In genomic region chr2:181623401-181623800, GRCm38 (mm10) we compare ENCODE assay signal across 12 mouse cellular contexts. TPM values are rescaled to one million over a fixed set of nuclear protein-coding genes. Genes with fewer than 3 reads are reported as not detected.
A peak's percentile ranks its signal among the peaks of the same experiment; 100 is the strongest.
DNase-seq lines count a peak whose midpoint lies in the region; ATAC-seq lines count a peak whose summit lies in the region.
"Had no signal": no experiment of that assay in that cellular context is flagged by ENCODE, and none has a peak within 500 bp of the region (broad histone marks: within the 10 kb centered on the region; RNA-seq: fewer than 3 reads in every experiment).

No protein-coding gene starts in this region.

- H3K4me3 ChIP-seq in embryonic facial prominence, embryonic 11.5 days (ENCODE audit: low read depth, low read length) = no peak overlapping the region
- no peak overlapping the region for H3K4me3 ChIP-seq in embryonic facial prominence, embryonic 10.5 days
- H3K4me3 ChIP-seq in limb, embryonic 11.5 days (ENCODE audit: low read depth, low read length) = no peak overlapping the region
- no peak overlapping the region for H3K4me3 ChIP-seq in limb, embryonic 10.5 days
- H3K4me3 ChIP-seq: embryonic facial prominence, embryonic 12.5 days; midbrain, embryonic 13.5 days had no signal

- H3K27me3 ChIP-seq in embryonic facial prominence, embryonic 11.5 days (ENCODE audit: control insufficient read depth, insufficient read depth, low read length) = no peaks in the 10 kb centered on the region
- no peaks in the 10 kb centered on the region for H3K27me3 ChIP-seq in embryonic facial prominence, embryonic 10.5 days (replicated peaks; ENCODE audit: low read depth, poor library complexity, severe bottlenecking)
- H3K27me3 ChIP-seq in limb, embryonic 11.5 days (ENCODE audit: control insufficient read depth, insufficient read depth, low read length) = no peaks in the 10 kb centered on the region
- no peaks in the 10 kb centered on the region for H3K27me3 ChIP-seq in limb, embryonic 10.5 days (ENCODE audit: low read depth, poor library complexity, severe bottlenecking)
- H3K27me3 ChIP-seq: embryonic facial prominence, embryonic 12.5 days; midbrain, embryonic 13.5 days had no signal

- no peaks in the 10 kb centered on the region for H3K4me1 ChIP-seq in embryonic facial prominence, embryonic 11.5 days (ENCODE audit: control insufficient read depth, insufficient read depth, low read length)
- H3K4me1 ChIP-seq in embryonic facial prominence, embryonic 10.5 days = no peaks in the 10 kb centered on the region
- no peaks in the 10 kb centered on the region for H3K4me1 ChIP-seq in limb, embryonic 11.5 days (ENCODE audit: control insufficient read depth, insufficient read depth, low read length)
- H3K4me1 ChIP-seq in limb, embryonic 10.5 days = no peaks in the 10 kb centered on the region
- H3K4me1 ChIP-seq: embryonic facial prominence, embryonic 12.5 days; midbrain, embryonic 13.5 days had no signal

- no peaks in the 10 kb centered on the region for H3K9me3 ChIP-seq in embryonic facial prominence, embryonic 11.5 days (replicated peaks; ENCODE audit: control insufficient read depth, low read length)
- no peaks in the 10 kb centered on the region for H3K9me3 ChIP-seq in embryonic facial prominence, embryonic 10.5 days
- no peaks in the 10 kb centered on the region for H3K9me3 ChIP-seq in limb, embryonic 11.5 days (ENCODE audit: control insufficient read depth, low read length)
- H3K9me3 ChIP-seq in limb, embryonic 10.5 days (replicated peaks) = no peaks in the 10 kb centered on the region
- H3K9me3 ChIP-seq: embryonic facial prominence, embryonic 12.5 days; G1E; midbrain, embryonic 13.5 days had no signal

- no peak for ATAC-seq in embryonic facial prominence, embryonic 11.5 days (replicated peaks; ENCODE audit: insufficient number of reproducible peaks, low FRiP score, low TSS enrichment, low read depth)
- ATAC-seq in limb, embryonic 11.5 days (ENCODE audit: insufficient number of reproducible peaks, low FRiP score, low TSS enrichment, low read depth) = no peak
- ATAC-seq: midbrain, embryonic 13.5 days had no signal

- no peak overlapping the region for H3K9ac ChIP-seq in embryonic facial prominence, embryonic 11.5 days (replicated peaks; ENCODE audit: low read length)
- no peak overlapping the region for H3K9ac ChIP-seq in limb, embryonic 11.5 days (ENCODE audit: low read length)
- H3K9ac ChIP-seq: embryonic facial prominence, embryonic 12.5 days; midbrain, embryonic 13.5 days had no signal

- H3K36me3 ChIP-seq in embryonic facial prominence, embryonic 11.5 days (replicated peaks; ENCODE audit: control insufficient read depth, insufficient read depth, low read depth, low read length) = peaks cover 7% of the 10 kb centered on the region; the same call in 1 of the 2 replicates
- peaks cover 84% of the 10 kb centered on the region for H3K36me3 ChIP-seq in embryonic facial prominence, embryonic 10.5 days (replicated peaks)
- H3K36me3 ChIP-seq in limb, embryonic 11.5 days (ENCODE audit: control insufficient read depth, insufficient read depth, low read length) = peaks cover 15% of the 10 kb centered on the region
- H3K36me3 ChIP-seq in limb, embryonic 10.5 days = peaks cover 84% of the 10 kb centered on the region

- H3K27ac ChIP-seq in embryonic facial prominence, embryonic 11.5 days (replicated peaks; ENCODE audit: low read depth, low read length) = no peak overlapping the region
- no peak overlapping the region for H3K27ac ChIP-seq in embryonic facial prominence, embryonic 10.5 days (replicated peaks)
- H3K27ac ChIP-seq in limb, embryonic 11.5 days (replicated peaks; ENCODE audit: low read depth, low read length) = no peak overlapping the region
- H3K27ac ChIP-seq in limb, embryonic 10.5 days = no peak overlapping the region
- H3K27ac ChIP-seq: embryonic facial prominence, embryonic 12.5 days; midbrain, embryonic 13.5 days had no signal

- H3K4me2 ChIP-seq in embryonic facial prominence, embryonic 11.5 days (ENCODE audit: low read depth, low read length) = no peak overlapping the region
- H3K4me2 ChIP-seq in limb, embryonic 11.5 days (ENCODE audit: low read depth, severe bottlenecking) = no peak overlapping the region
- H3K4me2 ChIP-seq: embryonic facial prominence, embryonic 12.5 days; midbrain, embryonic 13.5 days had no signal

- DNase-seq in embryonic facial prominence, embryonic 11.5 days (ENCODE audit: low spot score) = peak; percentile 28
- DNase-seq in embryonic facial prominence, embryonic 10.5 days (ENCODE audit: low spot score) = no peak
- peak; percentile 38 for DNase-seq in limb, embryonic 11.5 days (ENCODE audit: low spot score)
- DNase-seq in limb, embryonic 10.5 days (ENCODE audit: low spot score) = no peak
- peak; percentile 50 for DNase-seq in NIH3T3 (ENCODE audit: low read depth)
- DNase-seq in layer of hippocampus, postnatal 10 days (ENCODE audit: low spot score in 2 of 2) = peak; percentile 34 to 41
- no peak for DNase-seq in urinary bladder, postnatal 14 days (ENCODE audit: low spot score)
- no peak for DNase-seq in adrenal gland, adult 2 months

RNA-seq across cellular contexts. Expression of gene Samd10, which starts 24.4 kb away (rescaled TPM):
- polyA plus RNA-seq in embryonic facial prominence, embryonic 11.5 days (2014; fragmentation: Nextera tagmentation; extraction: Ambion mirVana) = 22.7 and 30.3 TPM in 2 replicates
- polyA plus RNA-seq in embryonic facial prominence, embryonic 10.5 days (2016; fragmentation: Nextera tagmentation; extraction: Ambion mirVana) = 24.9 and 25.5 TPM in 2 replicates
- polyA plus RNA-seq in limb, embryonic 11.5 days (2014; fragmentation: Nextera tagmentation; extraction: Ambion mirVana) = 14.9 and 17.7 TPM in 2 replicates
- polyA plus RNA-seq in limb, embryonic 10.5 days (2016; fragmentation: Nextera tagmentation; extraction: Ambion mirVana) = 12.0 and 17.2 TPM in 2 replicates
- total RNA-seq in layer of hippocampus, postnatal 10 days (2021) = 10 to 100 TPM; 20.9 to 21.7 TPM
- total RNA-seq in adrenal gland, adult 2 months (2021) = 10 to 100 TPM in 1 of 2 experiments, 1 to 10 TPM in 1; 9.6 to 21.6 TPM
- 41.0 and 44.6 TPM in 2 replicates for polyA plus RNA-seq in adrenal gland, adult 2 months (2012; rRNA removed)

RNA-seq across cellular contexts. Expression of gene Zfp512b, which starts 30.8 kb away (rescaled TPM):
- polyA plus RNA-seq in embryonic facial prominence, embryonic 11.5 days (2014; fragmentation: Nextera tagmentation; extraction: Ambion mirVana) = 24.4 and 31.3 TPM in 2 replicates
- 56.0 and 59.1 TPM in 2 replicates for polyA plus RNA-seq in embryonic facial prominence, embryonic 10.5 days (2016; fragmentation: Nextera tagmentation; extraction: Ambion mirVana)
- 30.9 and 41.1 TPM in 2 replicates for polyA plus RNA-seq in limb, embryonic 11.5 days (2014; fragmentation: Nextera tagmentation; extraction: Ambion mirVana)
- 37.5 and 57.7 TPM in 2 replicates for polyA plus RNA-seq in limb, embryonic 10.5 days (2016; fragmentation: Nextera tagmentation; extraction: Ambion mirVana)
- 100 to 1,000 TPM; 134 to 158 TPM for total RNA-seq in layer of hippocampus, postnatal 10 days (2021)
- total RNA-seq in adrenal gland, adult 2 months (2021) = 10 to 100 TPM; 40.9 to 52.7 TPM
- polyA plus RNA-seq in adrenal gland, adult 2 months (2012; rRNA removed) = 69.2 and 72.6 TPM in 2 replicates

RNA-seq across cellular contexts. Expression of gene Prpf6, which starts 31.7 kb away (rescaled TPM):
- 79.0 and 80.3 TPM in 2 replicates for polyA plus RNA-seq in embryonic facial prominence, embryonic 11.5 days (2014; fragmentation: Nextera tagmentation; extraction: Ambion mirVana)
- 77.2 and 82.6 TPM in 2 replicates for polyA plus RNA-seq in embryonic facial prominence, embryonic 10.5 days (2016; fragmentation: Nextera tagmentation; extraction: Ambion mirVana)
- polyA plus RNA-seq in limb, embryonic 11.5 days (2014; fragmentation: Nextera tagmentation; extraction: Ambion mirVana) = 78.7 and 82.5 TPM in 2 replicates
- 79.4 and 80.5 TPM in 2 replicates for polyA plus RNA-seq in limb, embryonic 10.5 days (2016; fragmentation: Nextera tagmentation; extraction: Ambion mirVana)
- total RNA-seq in layer of hippocampus, postnatal 10 days (2021) = 10 to 100 TPM; 52.8 to 53.2 TPM
- 10 to 100 TPM; 63.0 to 69.0 TPM for total RNA-seq in adrenal gland, adult 2 months (2021)
- polyA plus RNA-seq in adrenal gland, adult 2 months (2012; rRNA removed) = 6.7 and 9.6 TPM in 2 replicates

RNA-seq across cellular contexts. Expression of gene Gm29797, which starts 33.4 kb away (rescaled TPM):
- polyA plus RNA-seq in embryonic facial prominence, embryonic 11.5 days (2014; fragmentation: Nextera tagmentation; extraction: Ambion mirVana) = 0.29 and 0.39 TPM in 2 replicates
- polyA plus RNA-seq in embryonic facial prominence, embryonic 10.5 days (2016; fragmentation: Nextera tagmentation; extraction: Ambion mirVana) = 0.28 TPM in 1 of 2 replicates, not detected in the other
- 0.68 and 0.88 TPM in 2 replicates for polyA plus RNA-seq in limb, embryonic 11.5 days (2014; fragmentation: Nextera tagmentation; extraction: Ambion mirVana)
- 0.39 TPM in 1 of 2 replicates, not detected in the other for polyA plus RNA-seq in limb, embryonic 10.5 days (2016; fragmentation: Nextera tagmentation; extraction: Ambion mirVana)
- total RNA-seq in layer of hippocampus, postnatal 10 days (2021) = not detected
- total RNA-seq in adrenal gland, adult 2 months (2021) = under 1 TPM in 1 of 2 experiments, not detected in 1; 0.55 TPM
- polyA plus RNA-seq in adrenal gland, adult 2 months (2012; rRNA removed) = 0.47 TPM in 1 of 2 replicates, not detected in the other
- total RNA-seq: G1E had no signal
- polyA plus RNA-seq: embryonic facial prominence, embryonic 12.5 days; midbrain, embryonic 13.5 days; stomach, embryonic 16.5 days had no signal

RNA-seq across cellular contexts. Expression of gene Uckl1, which starts 38.7 kb away (rescaled TPM):
- polyA plus RNA-seq in embryonic facial prominence, embryonic 11.5 days (2014; fragmentation: Nextera tagmentation; extraction: Ambion mirVana) = 33.5 and 38.6 TPM in 2 replicates
- polyA plus RNA-seq in embryonic facial prominence, embryonic 10.5 days (2016; fragmentation: Nextera tagmentation; extraction: Ambion mirVana) = 41.1 and 41.3 TPM in 2 replicates
- polyA plus RNA-seq in limb, embryonic 11.5 days (2014; fragmentation: Nextera tagmentation; extraction: Ambion mirVana) = 34.4 and 39.7 TPM in 2 replicates
- polyA plus RNA-seq in limb, embryonic 10.5 days (2016; fragmentation: Nextera tagmentation; extraction: Ambion mirVana) = 36.6 and 44.1 TPM in 2 replicates
- 10 to 100 TPM; 40.4 to 44.3 TPM for total RNA-seq in layer of hippocampus, postnatal 10 days (2021)
- 10 to 100 TPM; 64.9 to 73.6 TPM for total RNA-seq in adrenal gland, adult 2 months (2021)
- polyA plus RNA-seq in adrenal gland, adult 2 months (2012; rRNA removed) = 165 and 170 TPM in 2 replicates

Comparison
In these comparisons a context has a peak if more than half of its experiments do, and no peak if none do; other contexts are left out.
1. DNase-seq: peak in embryonic facial prominence, embryonic 11.5 days (single experiment), limb, embryonic 11.5 days (single experiment), NIH3T3 (single experiment) and layer of hippocampus, postnatal 10 days (2 of 2); none in embryonic facial prominence, embryonic 10.5 days (single experiment), limb, embryonic 10.5 days (single experiment), urinary bladder, postnatal 14 days (single experiment) and adrenal gland, adult 2 months (single experiment).